Mouse (Mus musculus) gastrocnemius, postnatal 4 days (tissue): Measurements from ENCODE around the gene Csgalnact2. TPM values are rescaled to one million over a fixed set of nuclear protein-coding genes. Genes with fewer than 3 reads are reported as not detected.

Experiments
- DNase-seq, 2 experiments: peaks; one replicate each; pipeline ENCODE4 v3.0.0; 2021 to 2022; ENCODE audit warnings: low spot score in 2 of 2, mixed read lengths in 2 of 2
- microRNA-seq: library from miRNA; unstranded; fragments of <30 nt; microRNA quantifications from one replicate; pipeline ENCODE4 v1.2.0, GENCODE M21; 2021
- total RNA-seq, 2 experiments: library from RNA; stranded (reverse); gene quantifications; 2 replicates each; pipeline ENCODE4 v1.2.3; 2021

Csgalnact2 gene
- total RNA-seq, 2 experiments from 2014 or later, result 19.4 to 22.8 TPM

GRCm38 (mm10) chr6:118077421-118077820, 61.5 kb downstream of the Csgalnact2 start:
- DNase-seq, result no peak

- no peak for DNase-seq
These were observed 62.2 kb downstream of the Csgalnact2 start for GRCm38 (mm10) chr6:118076748-118077147.

GRCm38 (mm10) chr6:118076256-118076655, 62.7 kb downstream of the Csgalnact2 start:
- DNase-seq, result no peak

DNA sequence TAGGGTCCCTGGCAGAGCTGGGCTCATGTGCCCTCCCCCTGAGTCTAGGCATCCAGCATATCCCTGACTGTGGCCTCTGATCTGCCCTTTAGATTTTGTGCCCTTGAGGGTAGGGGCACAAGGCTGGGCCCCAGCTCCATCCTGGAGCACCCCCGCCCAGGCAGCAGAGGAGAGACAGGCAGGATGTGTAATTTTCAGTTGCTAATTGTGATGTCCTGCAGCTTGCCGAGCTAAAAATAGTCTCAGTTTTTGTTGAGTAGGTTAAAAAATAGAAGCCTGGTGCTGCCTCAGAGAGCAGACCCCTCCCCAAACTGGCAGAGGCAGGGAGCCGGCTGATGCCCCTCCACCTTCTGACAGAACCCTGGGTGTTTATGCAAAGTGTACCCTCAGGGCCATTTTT, 64.8 kb downstream of the Csgalnact2 start:
- DNase-seq, result no peak

GRCm38 (mm10) chr6:118072176-118072575, 66.8 kb downstream of the Csgalnact2 start:
- DNase-seq, result no peak

GRCm38 (mm10) chr6:118071416-118071815, 67.5 kb downstream of the Csgalnact2 start:
- DNase-seq, result no peak

GRCm38 (mm10) chr6:118071013-118071350, 68.0 kb downstream of the Csgalnact2 start:
- no peak for DNase-seq

- DNase-seq, result no peak
These were observed 68.5 kb downstream of the Csgalnact2 start for GRCm38 (mm10) chr6:118070321-118071012.

GRCm38 (mm10) chr6:118067720-118068119, 71.2 kb downstream of the Csgalnact2 start:
- no peak for DNase-seq

GRCm38 (mm10) chr6:118066199-118067081, 72.5 kb downstream of the Csgalnact2 start:
- DNase-seq, result peak in 1 of 2 experiments; percentile 31

DNA sequence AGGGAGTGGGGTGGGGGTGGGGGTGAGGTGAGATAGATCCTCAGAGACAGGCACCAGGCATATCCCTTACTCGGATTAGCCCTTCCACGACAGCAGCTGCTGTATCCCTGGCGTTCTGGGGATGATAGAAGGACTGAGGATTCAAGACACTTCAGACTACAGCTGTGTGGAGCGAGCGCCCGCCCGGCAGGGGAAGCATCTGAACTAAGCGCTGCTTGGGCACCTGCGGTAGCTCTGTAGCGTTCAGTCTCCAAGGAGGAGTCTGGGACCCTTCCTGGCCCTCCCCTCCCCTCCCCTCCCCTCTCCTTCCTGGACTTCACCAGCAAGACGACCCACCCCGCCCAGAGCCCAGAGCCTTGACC, 73.1 kb downstream of the Csgalnact2 start:
- no peak for DNase-seq

GRCm38 (mm10) chr6:118064968-118065530, 73.9 kb downstream of the Csgalnact2 start:
- DNase-seq, result peak; percentile 43 to 69

GRCm38 (mm10) chr6:118063266-118063665, 75.7 kb downstream of the Csgalnact2 start:
- DNase-seq, result no peak

GRCm38 (mm10) chr6:118061266-118061665, 77.7 kb downstream of the Csgalnact2 start:
- no peak for DNase-seq

Small RNA genes within 50 kb of the gene (microRNA-seq; reads per million reads assigned to microRNA genes)
- not detected for gene Mir7044

Other genes starting within 250 kb of the Csgalnact2 start
- gene Hnrnpf, start 238.8 kb downstream of the Csgalnact2 start, total RNA-seq, result 100 to 1,000 TPM; 299 to 333 TPM
- gene Fxyd4, start 201.4 kb downstream of the Csgalnact2 start, total RNA-seq, result not detected
- gene Rasgef1a, start 127.7 kb downstream of the Csgalnact2 start, total RNA-seq, result under 1 TPM; 0.65 to 0.69 TPM
- 10 to 100 TPM in 1 of 2 experiments, 1 to 10 TPM in 1; 9.2 to 13.4 TPM for gene Ret, start 58.6 kb upstream of the Csgalnact2 start, total RNA-seq